Mouse (Mus musculus) Muller cell, postnatal 12 days (primary cell): ENCODE results near the gene Chkb.

ENCODE experiments used
- DNase-seq: peaks from one replicate; pipeline ENCODE4 v3.0.0-alpha.2; 2015; ENCODE audit errors: inconsistent ontology term

Gene Chkb

GRCm38 (mm10) chr15:89399716-89400115, 30.0 kb downstream of the Chkb start:
- no peak for DNase-seq

DNA sequence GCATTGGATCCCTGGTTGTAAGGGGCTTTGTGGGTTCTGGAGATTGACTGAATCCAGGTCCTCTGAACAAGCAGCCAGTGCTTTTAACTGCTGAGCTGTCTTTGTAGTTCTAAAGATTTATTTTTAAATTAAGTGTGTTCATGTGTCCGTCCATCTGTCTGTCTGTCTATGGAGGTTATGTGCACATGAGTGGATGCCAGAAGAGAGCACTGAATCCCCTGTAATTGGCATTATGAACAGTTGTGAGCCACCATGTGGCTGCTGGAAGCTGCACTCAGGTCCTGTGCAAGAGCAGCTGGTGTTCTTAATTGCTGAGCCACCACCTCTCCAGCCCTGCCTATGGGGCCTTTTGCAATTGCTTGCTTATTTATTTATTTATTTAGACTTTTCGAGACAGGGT, 31.6 kb downstream of the Chkb start:
- DNase-seq, result no peak

DNA sequence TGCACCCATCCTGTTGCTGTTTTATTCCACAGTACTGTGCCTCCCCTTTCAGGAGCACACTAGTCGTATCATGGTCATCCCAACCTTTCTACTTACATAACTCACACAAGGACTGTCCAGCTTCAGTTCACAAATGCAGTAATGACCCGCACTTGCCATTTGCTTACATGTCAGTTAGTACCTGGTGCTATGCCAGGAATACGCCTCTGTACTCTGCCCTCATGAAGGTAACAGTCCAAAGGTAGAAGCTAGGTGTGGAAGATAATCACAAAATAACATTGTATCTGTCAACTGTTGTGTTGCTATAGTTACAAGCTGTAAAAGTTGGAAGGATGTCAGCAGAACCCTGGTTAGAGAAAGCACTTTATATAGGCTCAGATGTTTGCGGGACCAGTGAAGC, 32.8 kb downstream of the Chkb start:
- no peak for DNase-seq

DNA sequence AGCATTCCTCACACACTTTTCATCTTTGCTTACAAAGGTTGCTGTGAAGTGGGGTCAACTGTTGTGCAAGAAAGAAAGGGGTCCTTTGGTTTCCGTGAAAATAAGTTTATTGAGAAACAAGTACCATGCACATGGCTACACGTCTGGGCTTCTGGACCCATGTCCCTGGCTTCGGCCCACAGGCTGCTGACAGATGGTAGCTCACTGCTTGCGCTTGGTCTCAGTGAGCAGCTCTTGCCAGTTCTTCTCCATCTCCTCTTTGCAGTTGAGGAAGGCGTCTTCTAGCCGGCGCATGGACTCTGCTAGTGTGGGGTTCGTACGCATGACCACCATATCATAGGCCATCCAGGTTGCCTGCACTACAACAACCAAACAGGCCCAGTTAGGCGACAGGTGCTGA, 39.6 kb downstream of the Chkb start:
- no peak for DNase-seq

GRCm38 (mm10) chr15:89387127-89387526, 42.6 kb downstream of the Chkb start:
- DNase-seq, result no peak

DNA sequence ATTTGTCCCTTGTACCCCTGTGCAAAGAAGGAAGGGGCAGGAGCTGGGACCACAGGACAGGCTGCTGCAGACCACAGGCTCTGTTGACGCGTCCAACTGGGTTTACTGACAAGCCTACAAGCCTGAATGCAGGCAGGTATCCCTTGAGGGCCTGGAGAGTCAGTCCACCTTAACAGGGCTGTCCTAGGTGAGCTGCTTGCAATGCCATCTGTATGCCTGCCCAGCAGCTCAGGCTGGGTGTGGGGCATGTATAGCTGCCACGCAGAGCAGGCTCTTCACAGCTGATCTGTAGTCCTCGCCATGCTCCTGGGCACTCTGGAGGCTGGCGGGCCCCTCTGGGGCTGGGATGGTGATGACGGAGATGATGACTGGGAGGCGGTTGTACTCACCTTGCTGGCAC, 45.1 kb downstream of the Chkb start, which contains the start of gene Klhdc7b:
Klhdc7b (plus strand) TSS at position 301 of the 400 bp plus-strand sequence.
- no peak for DNase-seq

- no peak for DNase-seq
Measured at GRCm38 (mm10) chr15:89379429-89379828, 50.3 kb downstream of the Chkb start.

GRCm38 (mm10) chr15:89378831-89379401, 50.8 kb downstream of the Chkb start, which contains the start of gene Odf3b:
Odf3b (minus strand) TSS chr15:89379282.
- DNase-seq, result peak; percentile 39

DNA sequence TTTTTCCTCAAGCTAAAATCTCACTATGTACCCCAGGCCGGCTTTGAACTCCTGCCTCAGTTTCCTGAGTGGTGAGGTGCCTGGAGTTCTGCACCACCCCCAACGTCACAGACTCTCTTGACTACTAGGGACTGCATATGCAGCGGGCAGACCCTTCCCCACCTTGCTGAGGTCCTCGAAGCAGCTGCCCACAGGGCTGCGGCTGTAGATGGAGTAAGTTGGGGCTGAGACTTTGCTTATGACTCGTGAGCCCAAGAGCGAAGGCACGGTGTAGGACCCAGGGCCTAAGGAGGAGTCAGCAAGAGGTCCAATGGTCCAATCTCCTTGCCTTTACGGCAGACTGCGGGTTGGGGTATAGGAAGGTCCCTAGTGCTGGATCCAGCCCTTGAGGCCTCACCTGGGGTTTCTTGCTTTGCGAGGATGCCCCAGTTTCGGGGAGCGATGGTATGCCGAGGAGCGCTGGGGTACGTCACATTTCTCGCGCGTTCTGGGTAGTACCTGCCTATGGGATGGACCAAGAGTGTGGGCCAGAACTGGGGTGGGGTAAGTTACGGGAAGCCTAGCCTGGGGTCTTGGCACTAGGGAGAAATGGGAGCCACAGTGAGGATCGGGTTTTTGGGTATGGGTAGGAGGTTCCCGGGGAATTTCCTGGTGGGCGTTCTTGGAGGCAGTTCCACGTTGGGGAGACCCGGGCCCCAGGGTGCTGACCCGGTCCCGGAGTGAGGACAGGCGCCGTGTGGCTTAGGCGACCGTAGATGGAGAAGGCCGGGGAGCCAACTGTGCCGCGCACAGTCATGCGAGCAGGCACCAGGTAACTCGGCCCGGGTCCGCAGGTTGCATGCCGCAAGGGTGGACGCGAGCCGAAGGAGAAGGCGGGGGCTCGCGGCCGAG, 51.5 kb downstream of the Chkb start:
- no peak for DNase-seq

- no peak for DNase-seq
Measured at GRCm38 (mm10) chr15:89377362-89377761, 52.3 kb downstream of the Chkb start.

GRCm38 (mm10) chr15:89376957-89377356, 52.8 kb downstream of the Chkb start, which contains the start of gene Tymp:
Tymp (minus strand) TSS chr15:89377039.
- DNase-seq, result no peak
